Mouse (Mus musculus): ENCODE measurements around the gene Crnkl1.

GRCm38 (mm10) chr2:145872099-145872498, 62.7 kb downstream of the Crnkl1 start:
- TF ChIP-seq CTCF (IDR thresholded peaks at IDR 0.05; ENCODE audit: control insufficient read depth, insufficient read depth, low read length): no peak
- no peak for TF ChIP-seq POLR2A (IDR thresholded peaks at IDR 0.05; ENCODE audit: borderline replicate concordance, control insufficient read depth, low read depth, low read length)
